In genomic region chr6:122660601-122661379, GRCm38 (mm10) we compare ENCODE assay signal across 9 mouse cellular contexts. TPM values are rescaled to one million over a fixed set of nuclear protein-coding genes. Genes with fewer than 3 reads are reported as not detected.
A peak's percentile ranks its signal among the peaks of the same experiment; 100 is the strongest.
DNase-seq lines count a peak whose midpoint lies in the region; ATAC-seq lines count a peak whose summit lies in the region.
"Had no signal": no experiment of that assay in that cellular context is flagged by ENCODE, and none has a peak within 500 bp of the region (broad histone marks: within the 10 kb centered on the region; RNA-seq: fewer than 3 reads in every experiment).

No protein-coding gene starts in this region.

- ATAC-seq in heart, embryonic 12.5 days (ENCODE audit: insufficient number of reproducible peaks, low FRiP score) = no peak
- peak; percentile 60; the same call in 1 of the 2 replicates for ATAC-seq in forebrain, embryonic 12.5 days (ENCODE audit: low FRiP score)
- ATAC-seq in megakaryocyte-erythroid progenitor cell, adult 5-6 weeks (replicated peaks; ENCODE audit: low FRiP score, low TSS enrichment, poor library complexity, severe bottlenecking) = peak; percentile 73

- H3K27me3 ChIP-seq in heart, embryonic 12.5 days (replicated peaks) = peaks cover 25% of the 10 kb centered on the region
- H3K27me3 ChIP-seq in forebrain, embryonic 12.5 days = peaks cover 36% of the 10 kb centered on the region

- H3K27ac ChIP-seq in heart, embryonic 12.5 days (ENCODE audit: poor library complexity, severe bottlenecking) = no peak overlapping the region
- H3K27ac ChIP-seq in forebrain, embryonic 12.5 days = no peak overlapping the region

- no peaks in the 10 kb centered on the region for H3K36me3 ChIP-seq in heart, embryonic 12.5 days
- no peaks in the 10 kb centered on the region for H3K36me3 ChIP-seq in forebrain, embryonic 12.5 days (replicated peaks)

- no peaks in the 10 kb centered on the region for H3K9me3 ChIP-seq in heart, embryonic 12.5 days (replicated peaks)
- no peaks in the 10 kb centered on the region for H3K9me3 ChIP-seq in forebrain, embryonic 12.5 days

- DNase-seq in heart, adult 18-20 months = peak; percentile 21 to 62
- peak; percentile 72 for DNase-seq in CD4-positive, CD25-positive, alpha-beta regulatory T cell, adult 2 months (ENCODE audit: low read depth, low spot score)
- peak; percentile 26 for DNase-seq in c-Kit-positive CD71-positive TER-119-positive erythroid progenitor cells, embryonic 14.5 days (ENCODE audit: low spot score)
- DNase-seq in kidney, postnatal 10 days = peak; percentile 52
- peak; percentile 56 for DNase-seq in right cerebral cortex, postnatal 25 days

- H3K4me2 ChIP-seq in heart, embryonic 12.5 days = no peak overlapping the region
- no peak overlapping the region for H3K4me2 ChIP-seq in forebrain, embryonic 12.5 days

- H3K4me3 ChIP-seq in heart, embryonic 12.5 days = no peak overlapping the region
- H3K4me3 ChIP-seq in forebrain, embryonic 12.5 days (replicated peaks) = no peak overlapping the region

- H3K9ac ChIP-seq in heart, embryonic 12.5 days = no peak overlapping the region
- H3K9ac ChIP-seq in forebrain, embryonic 12.5 days = no peak overlapping the region

- WGBS in heart, embryonic 12.5 days = 35% methylated on average over 8 of the region's 8 CpGs
- WGBS in forebrain, embryonic 12.5 days = 44% methylated on average over 8 of the region's 8 CpGs

- H3K4me1 ChIP-seq in heart, embryonic 12.5 days (replicated peaks) = peaks cover 8% of the 10 kb centered on the region
- peaks cover 7% of the 10 kb centered on the region for H3K4me1 ChIP-seq in forebrain, embryonic 12.5 days

RNA-seq across cellular contexts. Expression of gene Dppa3, which starts 34.6 kb away (rescaled TPM):
- not detected for total RNA-seq in heart, adult 18-20 months (2021)
- not detected in 2 replicates for polyA plus RNA-seq in heart, embryonic 12.5 days (2016; fragmentation: Nextera tagmentation; extraction: Ambion mirVana)
- polyA plus RNA-seq in forebrain, embryonic 12.5 days (2016; fragmentation: Nextera tagmentation; extraction: Ambion mirVana) = not detected in 2 replicates
- total RNA-seq in megakaryocyte-erythroid progenitor cell, adult 5-6 weeks (2014; fragmentation: Nextera tagmentation) = not detected in 2 replicates
- not detected in 2 replicates for total RNA-seq in megakaryocyte-erythroid progenitor cell, adult 5-6 weeks (2017)
- total RNA-seq: layer of hippocampus, adult 8-10 months had no signal

RNA-seq across cellular contexts. Expression of gene Nanog, which starts 46.5 kb away (rescaled TPM):
- total RNA-seq in heart, adult 18-20 months (2021) = not detected
- polyA plus RNA-seq in heart, embryonic 12.5 days (2016; fragmentation: Nextera tagmentation; extraction: Ambion mirVana) = 0.49 and 0.86 TPM in 2 replicates
- polyA plus RNA-seq in forebrain, embryonic 12.5 days (2016; fragmentation: Nextera tagmentation; extraction: Ambion mirVana) = 0.19 and 0.22 TPM in 2 replicates
- total RNA-seq in megakaryocyte-erythroid progenitor cell, adult 5-6 weeks (2014; fragmentation: Nextera tagmentation) = not detected in 2 replicates
- not detected in 2 replicates for total RNA-seq in megakaryocyte-erythroid progenitor cell, adult 5-6 weeks (2017)

RNA-seq across cellular contexts. Expression of gene Gdf3, which starts 50.9 kb away (rescaled TPM):
- not detected for total RNA-seq in heart, adult 18-20 months (2021)
- polyA plus RNA-seq in heart, embryonic 12.5 days (2016; fragmentation: Nextera tagmentation; extraction: Ambion mirVana) = 0.14 and 0.28 TPM in 2 replicates
- polyA plus RNA-seq in forebrain, embryonic 12.5 days (2016; fragmentation: Nextera tagmentation; extraction: Ambion mirVana) = 0.12 TPM in 1 of 2 replicates, not detected in the other
- total RNA-seq in megakaryocyte-erythroid progenitor cell, adult 5-6 weeks (2014; fragmentation: Nextera tagmentation) = 14.1 and 24.4 TPM in 2 replicates
- 9.7 and 15.2 TPM in 2 replicates for total RNA-seq in megakaryocyte-erythroid progenitor cell, adult 5-6 weeks (2017)
- total RNA-seq: layer of hippocampus, adult 8-10 months had no signal

RNA-seq across cellular contexts. Expression of gene Apobec1, which starts 58.5 kb away (rescaled TPM):
- 1 to 10 TPM; 4.5 to 5.1 TPM for total RNA-seq in heart, adult 18-20 months (2021)
- polyA plus RNA-seq in heart, embryonic 12.5 days (2016; fragmentation: Nextera tagmentation; extraction: Ambion mirVana) = 1.9 and 3.0 TPM in 2 replicates
- 1.6 and 1.9 TPM in 2 replicates for polyA plus RNA-seq in forebrain, embryonic 12.5 days (2016; fragmentation: Nextera tagmentation; extraction: Ambion mirVana)
- total RNA-seq in megakaryocyte-erythroid progenitor cell, adult 5-6 weeks (2014; fragmentation: Nextera tagmentation) = 11.5 and 30.2 TPM in 2 replicates
- 3.1 and 6.2 TPM in 2 replicates for total RNA-seq in megakaryocyte-erythroid progenitor cell, adult 5-6 weeks (2017)

Comparison
In these comparisons a context has a peak if more than half of its experiments do, and no peak if none do; other contexts are left out.
1. RNA of gene Gdf3, which starts 50.9 kb away (total RNA-seq): 9.7 to 24.4 TPM in megakaryocyte-erythroid progenitor cell, adult 5-6 weeks; not detected in heart, adult 18-20 months; every median in the first group is over 10 times any median in the second.
2. Peak in every context shown above with its lines, with median percentiles within 50 percentile points of each other: DNase-seq.